Mouse (Mus musculus) heart, embryonic 13.5 days (tissue): ENCODE measurements around the gene Sbno2. TPM values are rescaled to one million over a fixed set of nuclear protein-coding genes. Genes with fewer than 3 reads are reported as not detected.

ENCODE experiments used
- ATAC-seq: fragments of 200-750 bp; cut with Nextera tagmentation; 2 replicates; pipeline ENCODE4 v1.8.0; 2017; ENCODE audit warnings: moderate TSS enrichment; ENCODE audit not compliant: insufficient number of reproducible peaks, low FRiP score, low TSS enrichment; ENCODE audit errors: extremely low read depth
- H3K27ac ChIP-seq: fragments of 300-500 bp; sonication (generic); replicated peaks from 2 replicates; pipeline ENCODE4 v1.5.1; 2015; ENCODE audit warnings: moderate library complexity, mild to moderate bottlenecking, inconsistent platforms
- H3K27me3 ChIP-seq: fragments of 300-500 bp; sonication (generic); replicated peaks from 2 replicates; pipeline ENCODE4 v1.6.1; 2015; ENCODE audit warnings: mild to moderate bottlenecking, inconsistent platforms
- H3K36me3 ChIP-seq: fragments of 300-500 bp; sonication (generic); 2 replicates; pipeline ENCODE4 v1.6.1; 2015; ENCODE audit warnings: mild to moderate bottlenecking, inconsistent platforms
- H3K4me1 ChIP-seq: fragments of 300-500 bp; sonication (generic); 2 replicates; pipeline ENCODE4 v1.6.1; 2015; ENCODE audit warnings: inconsistent platforms
- H3K4me2 ChIP-seq: fragments of 300-500 bp; sonication (generic); 2 replicates; pipeline ENCODE4 v1.6.1; 2015; ENCODE audit warnings: inconsistent platforms, mild to moderate bottlenecking, moderate library complexity
- H3K4me3 ChIP-seq: fragments of 300-500 bp; sonication (generic); 2 replicates; pipeline ENCODE4 v1.5.1; 2015; ENCODE audit warnings: moderate library complexity, mild to moderate bottlenecking, inconsistent platforms
- H3K9ac ChIP-seq: fragments of 300-500 bp; sonication (generic); 2 replicates; pipeline ENCODE4 v1.6.1; 2015; ENCODE audit warnings: inconsistent platforms, mild to moderate bottlenecking, moderate library complexity
- H3K9me3 ChIP-seq: fragments of 300-500 bp; sonication (generic); 2 replicates; pipeline ENCODE4 v1.6.1; 2016; ENCODE audit warnings: inconsistent platforms
- WGBS: fragments of 180-500 bp; shearing (Covaris S2); methylation state at CpG from one replicate; pipeline ENCODE4 v1.1.7; 2015; ENCODE audit warnings: mixed read lengths; 5-methylcytosine and 5-hydroxymethylcytosine counted together
- polyA plus RNA-seq: library from polyadenylated mRNA; unstranded; fragments of >200 nt; fragmentation: Nextera tagmentation; extraction: Ambion mirVana; gene quantifications from 2 replicates; pipeline ENCODE4 v1.2.1, GENCODE M21; 2015

Sbno2 gene
- polyA plus RNA-seq, 1 experiment from 2014 or later = 10.1 TPM

DNA sequence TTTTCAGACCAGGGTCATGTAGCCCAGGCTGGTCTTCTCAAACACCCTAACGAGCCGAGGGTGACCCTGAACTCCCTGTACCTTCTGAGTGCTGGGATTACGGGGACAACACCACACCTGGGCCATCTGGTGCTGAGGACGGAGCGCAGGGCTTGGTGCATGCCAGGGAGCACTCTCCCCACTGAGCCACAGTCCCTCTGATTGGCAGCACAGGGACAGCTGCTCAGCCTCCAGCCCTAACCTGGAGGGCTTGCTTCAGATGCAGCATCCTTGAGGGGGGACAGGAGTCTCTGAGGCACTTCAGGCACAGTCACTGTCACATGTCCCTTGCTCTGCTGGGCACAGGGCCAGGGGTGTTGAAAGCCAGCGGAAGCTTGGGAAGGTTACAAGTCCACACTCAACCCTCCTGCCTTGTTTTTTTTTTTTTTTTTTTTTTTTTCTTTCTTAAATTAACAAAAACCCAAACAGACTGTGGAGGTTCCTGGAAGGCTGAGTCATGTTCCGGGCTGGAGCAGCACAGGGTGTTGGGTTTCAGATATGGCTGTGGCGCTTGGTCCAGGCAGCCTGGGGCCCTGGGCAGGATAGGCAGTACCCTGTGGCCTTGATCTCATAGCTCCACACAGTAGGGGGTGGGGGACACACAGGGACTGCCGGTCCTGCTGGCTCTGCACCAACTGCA is 34.4 kb downstream of the Sbno2 start:
- H3K36me3 ChIP-seq = peaks cover 23% of the 10 kb centered on the region
- H3K27ac ChIP-seq = peak overlapping the region; percentile 85
- peak; percentile 64 for ATAC-seq
- peak overlapping the region; percentile 66 for H3K9ac ChIP-seq
- no peaks in the 10 kb centered on the region for H3K27me3 ChIP-seq
- H3K4me2 ChIP-seq = peak overlapping the region; percentile 33
- 39% methylated on average over 9 of the region's 9 CpGs for WGBS
- H3K4me1 ChIP-seq = peaks cover 62% of the 10 kb centered on the region
- no peak overlapping the region for H3K4me3 ChIP-seq
- no peaks in the 10 kb centered on the region for H3K9me3 ChIP-seq

GRCm38 (mm10) chr10:80069948-80070450 is 35.4 kb downstream of the Sbno2 start:
- 84% methylated on average over 4 of the region's 4 CpGs for WGBS

GRCm38 (mm10) chr10:80069251-80069650 is 36.1 kb downstream of the Sbno2 start:
- H3K4me1 ChIP-seq = peaks cover 46% of the 10 kb centered on the region
- no peak overlapping the region for H3K9ac ChIP-seq
- ATAC-seq = no peak
- 89% methylated on average over 6 of the region's 7 CpGs for WGBS
- no peak overlapping the region for H3K4me3 ChIP-seq
- H3K9me3 ChIP-seq = no peaks in the 10 kb centered on the region
- H3K27ac ChIP-seq = no peak overlapping the region
- H3K27me3 ChIP-seq = no peaks in the 10 kb centered on the region
- H3K4me2 ChIP-seq = no peak overlapping the region
- H3K36me3 ChIP-seq = peaks cover 37% of the 10 kb centered on the region

More at GRCm38 (mm10) chr10:80069948-80070450, 35.4 kb downstream of the Sbno2 start:
- Histone ChIP-seq H3K36me3 (peaks cover 29% of the 10 kb centered on the region), H3K4me2 (no peak overlapping the region), H3K4me1 (peaks cover 53% of the 10 kb centered on the region), H3K4me3 (no peak overlapping the region), H3K9me3 (no peaks in the 10 kb centered on the region), H3K27me3 (no peaks in the 10 kb centered on the region), H3K27ac (peak overlapping the region; percentile 85; the same call in 1 of the 2 replicates), H3K9ac (no peak overlapping the region)
- no peak for ATAC-seq

DNA sequence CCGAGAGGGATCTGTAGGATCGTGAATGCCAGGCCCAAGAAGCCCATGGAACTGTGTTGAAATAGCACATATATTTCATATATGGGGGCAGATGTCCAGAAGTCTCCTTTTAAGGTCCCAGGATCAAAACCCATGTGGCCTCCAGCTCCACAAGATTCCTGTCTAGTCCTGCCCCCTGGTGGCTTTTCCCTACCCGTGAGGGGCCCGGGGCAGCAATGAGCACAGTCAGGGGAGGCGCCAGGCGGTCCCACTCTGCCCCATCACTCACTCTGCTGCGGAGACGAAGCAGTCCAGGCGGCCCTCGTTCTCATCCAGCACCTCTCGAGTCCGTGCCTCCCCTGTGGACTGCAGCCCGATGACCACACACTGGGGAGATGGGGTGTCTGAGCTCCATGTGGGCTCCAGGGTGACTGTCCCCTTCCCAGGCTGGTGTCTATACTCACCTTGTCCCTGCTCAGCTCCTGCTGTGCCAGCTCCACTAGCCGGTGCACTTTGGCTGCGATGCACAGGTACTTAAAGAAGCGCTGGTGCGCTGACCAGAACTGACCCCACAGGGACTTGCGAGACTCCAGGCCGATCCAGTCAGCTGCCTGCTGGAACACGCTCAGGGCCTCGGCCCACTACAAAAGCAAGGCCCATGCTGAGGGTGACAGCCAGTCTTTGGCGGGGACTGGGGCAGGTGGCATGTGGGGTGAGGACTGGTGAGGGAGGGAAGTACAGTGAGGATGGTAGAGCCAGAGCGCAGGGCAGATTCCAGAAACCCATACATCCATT is 41.3 kb downstream of the Sbno2 start:
- peaks cover 6% of the 10 kb centered on the region; the same call in 1 of the 2 replicates for H3K4me1 ChIP-seq
- no peak overlapping the region for H3K4me2 ChIP-seq
- no peaks in the 10 kb centered on the region for H3K9me3 ChIP-seq
- H3K27ac ChIP-seq = peak overlapping the region; percentile 12; the same call in 1 of the 2 replicates
- H3K9ac ChIP-seq = no peak overlapping the region
- no peak overlapping the region for H3K4me3 ChIP-seq
- H3K27me3 ChIP-seq = no peaks in the 10 kb centered on the region
- H3K36me3 ChIP-seq = peaks cover 88% of the 10 kb centered on the region
- ATAC-seq = no peak
- 72% methylated on average over 23 of the region's 23 CpGs for WGBS

GRCm38 (mm10) chr10:80063104-80063503 is 42.3 kb downstream of the Sbno2 start:
- no peak overlapping the region for H3K4me3 ChIP-seq
- H3K4me2 ChIP-seq = no peak overlapping the region
- H3K9ac ChIP-seq = no peak overlapping the region
- peak overlapping the region; percentile 12; the same call in 1 of the 2 replicates for H3K27ac ChIP-seq
- H3K4me1 ChIP-seq = peaks cover 6% of the 10 kb centered on the region; the same call in 1 of the 2 replicates
- H3K9me3 ChIP-seq = no peaks in the 10 kb centered on the region
- H3K36me3 ChIP-seq = peaks cover 94% of the 10 kb centered on the region
- ATAC-seq = no peak
- H3K27me3 ChIP-seq = no peaks in the 10 kb centered on the region
- 86% methylated on average over 5 of the region's 5 CpGs for WGBS

GRCm38 (mm10) chr10:80057683-80058326 is 47.6 kb downstream of the Sbno2 start:
- Histone ChIP-seq H3K27me3 (no peaks in the 10 kb centered on the region), H3K27ac (no peak overlapping the region), H3K4me3 (no peak overlapping the region), H3K4me1 (peaks cover 17% of the 10 kb centered on the region), H3K9ac (no peak overlapping the region), H3K36me3 (peaks cover 76% of the 10 kb centered on the region), H3K9me3 (no peaks in the 10 kb centered on the region), H3K4me2 (no peak overlapping the region)
- 71% methylated on average over 30 of the region's 30 CpGs for WGBS
- ATAC-seq = no peak

GRCm38 (mm10) chr10:80056976-80057682 is 48.2 kb downstream of the Sbno2 start:
- no peak for ATAC-seq

DNA sequence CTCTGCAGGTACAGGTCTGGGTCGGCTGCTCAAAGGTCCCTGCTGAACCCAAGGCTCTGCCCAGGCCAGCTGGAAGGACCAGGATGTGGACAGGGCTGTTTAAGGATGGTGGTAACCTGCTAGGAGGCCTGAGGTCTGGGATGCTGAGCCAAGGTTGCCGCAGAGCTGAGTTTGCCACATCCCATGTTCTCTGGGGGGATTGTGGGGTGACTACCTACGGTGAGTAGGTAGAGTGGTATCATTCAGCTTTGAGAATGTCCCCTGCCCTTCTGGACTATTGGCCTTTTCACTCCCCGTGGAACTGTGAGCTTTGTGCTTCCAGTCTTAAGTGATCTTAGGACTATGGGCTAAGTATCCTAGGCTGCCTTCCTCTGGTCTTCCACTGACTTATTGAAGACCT is 48.9 kb downstream of the Sbno2 start:
- H3K27me3 ChIP-seq = no peaks in the 10 kb centered on the region
- no peaks in the 10 kb centered on the region for H3K9me3 ChIP-seq
- H3K4me2 ChIP-seq = no peak overlapping the region
- peaks cover 63% of the 10 kb centered on the region for H3K36me3 ChIP-seq
- H3K27ac ChIP-seq = no peak overlapping the region
- no peak overlapping the region for H3K4me3 ChIP-seq
- H3K9ac ChIP-seq = no peak overlapping the region
- H3K4me1 ChIP-seq = peaks cover 30% of the 10 kb centered on the region
- ATAC-seq = no peak
- WGBS = 83% methylated on average over 4 of the region's 4 CpGs

More at GRCm38 (mm10) chr10:80056976-80057682, 48.2 kb downstream of the Sbno2 start:
- Histone ChIP-seq H3K4me2 (no peak overlapping the region), H3K4me1 (peaks cover 24% of the 10 kb centered on the region), H3K27me3 (no peaks in the 10 kb centered on the region), H3K27ac (no peak overlapping the region), H3K9me3 (no peaks in the 10 kb centered on the region), H3K4me3 (no peak overlapping the region), H3K9ac (peak overlapping the region; percentile 12; the same call in 1 of the 2 replicates), H3K36me3 (peaks cover 69% of the 10 kb centered on the region)
- 92% methylated on average over 27 of the region's 27 CpGs for WGBS

- H3K4me1 ChIP-seq = peaks cover 36% of the 10 kb centered on the region
- ATAC-seq = no peak
- peak overlapping the region; percentile 94; the same call in 1 of the 2 replicates for H3K4me3 ChIP-seq
- H3K9me3 ChIP-seq = no peaks in the 10 kb centered on the region
- H3K4me2 ChIP-seq = peak overlapping the region; percentile 91
- no peak overlapping the region for H3K27ac ChIP-seq
- H3K9ac ChIP-seq = peak overlapping the region; percentile 99
- H3K36me3 ChIP-seq = peaks cover 57% of the 10 kb centered on the region
- 51% methylated on average over 9 of the region's 10 CpGs for WGBS
- H3K27me3 ChIP-seq = no peaks in the 10 kb centered on the region
Measured at GRCm38 (mm10) chr10:80055891-80056290, 49.5 kb downstream of the Sbno2 start.

- H3K4me1 ChIP-seq = peaks cover 41% of the 10 kb centered on the region
- H3K27ac ChIP-seq = no peak overlapping the region
- peaks cover 52% of the 10 kb centered on the region for H3K36me3 ChIP-seq
- ATAC-seq = no peak
- H3K9me3 ChIP-seq = no peaks in the 10 kb centered on the region
- 72% methylated on average over 5 of the region's 5 CpGs for WGBS
- peak overlapping the region; percentile 99 for H3K9ac ChIP-seq
- H3K4me3 ChIP-seq = peak overlapping the region; percentile 94
- H3K4me2 ChIP-seq = peak overlapping the region; percentile 91
- H3K27me3 ChIP-seq = no peaks in the 10 kb centered on the region
Measured at GRCm38 (mm10) chr10:80055364-80055763, 50.0 kb downstream of the Sbno2 start.
